Mouse (Mus musculus) adrenal gland, postnatal 14 days (tissue): Measurements from ENCODE around the gene Elf2. TPM values are rescaled to one million over a fixed set of nuclear protein-coding genes. Genes with fewer than 3 reads are reported as not detected.
"Not testable (repeated sequence)": the region's sequence is repeated elsewhere in the genome, so short reads cannot be mapped to it uniquely, and the experiment has no call there.

Experiments
- DNase-seq: peaks from one replicate; pipeline ENCODE4 v3.0.0; 2021; ENCODE audit warnings: mixed read lengths
- total RNA-seq: library from RNA; stranded (reverse); gene quantifications from 2 replicates; pipeline ENCODE4 v1.2.3, GENCODE M21; 2021

Elf2 gene
- total RNA-seq, 1 experiment from 2014 or later: 88.4 TPM

- DNase-seq: no peak
Measured at GRCm38 (mm10) chr3:51359558-51360307, 19.3 kb upstream of the Elf2 start.

- peak; percentile 84 for DNase-seq
Measured at GRCm38 (mm10) chr3:51358660-51359557, 18.4 kb upstream of the Elf2 start.

- DNase-seq: peak; percentile 74
Measured at GRCm38 (mm10) chr3:51358181-51358580, 17.7 kb upstream of the Elf2 start.

GRCm38 (mm10) chr3:51357624-51358023 lies 17.2 kb upstream of the Elf2 start:
- no peak for DNase-seq

DNA sequence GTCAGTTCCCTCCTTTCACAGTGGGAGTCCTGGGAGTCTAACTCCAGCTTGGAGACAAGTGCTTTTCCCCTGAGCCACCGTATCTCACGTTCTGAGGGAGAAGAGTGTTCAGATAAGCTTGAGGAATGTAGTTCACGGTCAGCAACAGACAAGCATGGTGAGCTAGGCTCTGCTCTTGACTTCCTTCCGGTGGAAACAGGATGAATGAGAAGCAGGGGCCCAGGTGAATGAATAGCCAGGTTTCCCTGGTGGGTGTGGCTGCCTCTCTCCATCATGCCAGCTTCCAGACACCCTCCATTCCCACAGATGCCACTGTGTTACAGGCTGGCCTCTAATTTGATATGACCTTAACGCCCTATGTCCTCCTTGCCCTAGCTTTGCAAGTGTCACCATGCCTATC lies 16.6 kb upstream of the Elf2 start:
- no peak for DNase-seq

DNA sequence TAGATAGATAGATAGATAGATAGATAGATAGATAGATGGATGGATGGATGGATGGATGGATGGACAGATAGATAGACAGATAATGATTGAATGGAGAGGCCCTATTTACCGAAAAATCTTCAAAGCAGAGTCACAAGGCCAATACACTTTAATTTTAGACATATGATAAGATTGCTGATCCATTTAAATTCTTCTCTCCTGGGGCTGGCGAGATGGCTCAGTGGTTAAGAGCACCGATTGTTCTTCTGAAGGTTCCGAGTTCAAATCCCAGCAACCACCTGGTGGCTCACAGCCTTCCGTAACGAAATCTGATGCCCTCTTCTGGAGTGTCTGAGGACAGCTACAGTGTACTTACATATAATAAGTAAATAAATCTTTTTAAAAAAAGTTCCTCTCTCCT lies 14.5 kb upstream of the Elf2 start:
- DNase-seq: not testable (repeated sequence)

DNA sequence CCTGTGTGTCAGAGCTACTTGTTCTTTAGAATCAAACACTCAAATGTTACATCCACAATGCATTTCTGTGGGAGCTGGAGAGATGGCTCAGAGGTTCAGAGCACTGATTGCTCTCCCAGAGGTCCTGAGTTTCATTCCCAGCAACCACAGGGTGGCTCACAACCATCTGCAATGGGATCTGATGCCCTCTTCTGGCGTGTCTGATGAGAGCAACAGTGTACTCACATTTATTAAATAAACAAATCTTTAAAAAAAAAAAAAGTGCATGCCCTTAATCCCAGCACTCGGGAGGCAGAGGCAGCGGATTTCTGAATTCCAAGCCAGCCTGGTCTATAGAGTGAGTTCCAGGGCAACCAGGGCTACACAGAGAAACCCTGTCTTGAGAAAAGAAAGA lies 13.6 kb upstream of the Elf2 start:
- no peak for DNase-seq

GRCm38 (mm10) chr3:51353325-51354033 lies 13.0 kb upstream of the Elf2 start:
- DNase-seq: peak; percentile 81

DNA sequence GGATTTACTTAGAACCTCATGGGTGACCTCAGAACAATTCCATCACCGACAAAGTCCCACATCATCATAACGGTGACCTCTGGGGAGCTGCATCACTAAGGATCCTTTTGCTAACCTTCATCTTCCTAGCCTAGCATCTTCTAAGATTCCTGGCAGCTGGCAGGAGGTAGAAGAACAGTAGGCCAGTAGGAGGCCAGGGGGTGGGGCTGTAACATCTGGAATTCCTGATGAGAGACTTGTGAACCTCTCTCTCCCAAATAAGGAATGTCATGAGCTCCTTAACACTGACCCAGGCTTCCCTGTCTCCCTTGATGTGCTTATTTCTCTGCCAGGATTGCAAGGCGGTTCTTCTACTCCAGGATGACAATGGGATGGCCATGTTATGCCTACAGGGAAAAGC lies 10.3 kb upstream of the Elf2 start:
- no peak for DNase-seq

DNA sequence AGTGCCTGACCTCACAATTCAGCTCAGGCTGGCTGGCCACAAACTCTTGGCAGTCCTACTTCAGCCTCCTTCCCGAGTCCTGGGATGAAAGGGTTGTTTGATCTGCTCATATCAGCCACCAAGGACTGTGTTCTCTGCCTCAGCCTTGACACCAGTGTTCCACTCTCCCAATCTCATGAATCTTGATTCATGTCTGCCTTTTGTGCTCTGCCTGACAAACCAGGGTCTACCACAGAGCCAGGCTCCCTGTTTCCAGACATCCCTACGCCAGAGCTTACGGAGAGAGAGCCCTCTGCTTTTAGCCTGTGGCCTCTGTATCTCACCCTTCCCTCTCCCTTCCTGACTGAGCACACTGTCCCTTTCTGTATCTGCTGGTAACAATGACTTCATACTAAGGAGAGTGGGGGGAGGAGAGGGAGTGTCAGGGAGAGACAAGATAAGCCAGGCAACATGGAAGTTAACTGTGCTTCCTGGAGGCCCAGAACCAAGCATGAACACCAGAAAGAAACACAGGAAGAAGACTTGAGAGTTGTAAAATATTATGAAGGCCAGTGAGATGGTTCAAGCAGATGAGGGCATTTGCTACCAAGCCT lies 8.3 kb upstream of the Elf2 start:
- DNase-seq: peak; percentile 76

- not testable (repeated sequence) for DNase-seq
Measured at GRCm38 (mm10) chr3:51345017-51345416, 4.6 kb upstream of the Elf2 start.

- DNase-seq: not testable (repeated sequence)
Measured at GRCm38 (mm10) chr3:51344182-51344581, 3.7 kb upstream of the Elf2 start.

DNA sequence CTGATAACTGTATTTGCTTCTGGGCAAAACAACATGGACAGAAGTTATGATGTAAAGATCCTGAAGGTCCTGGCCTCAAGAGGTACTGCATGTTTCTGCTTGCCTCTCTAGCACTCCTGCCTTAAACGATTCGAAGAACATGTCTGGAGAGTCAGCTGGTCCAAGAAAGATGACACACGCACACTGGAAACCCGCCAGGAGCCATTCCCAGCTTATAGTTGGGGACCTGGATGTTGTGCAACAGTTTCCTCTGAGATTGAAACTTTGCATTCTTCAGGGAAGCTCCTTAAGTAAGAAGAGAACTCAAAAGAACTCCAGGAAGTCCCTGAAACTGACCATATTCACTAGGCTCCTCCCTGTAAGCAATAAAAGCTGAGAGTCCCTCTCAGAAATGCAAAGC lies 2.8 kb upstream of the Elf2 start:
- peak; percentile 49 for DNase-seq

DNA sequence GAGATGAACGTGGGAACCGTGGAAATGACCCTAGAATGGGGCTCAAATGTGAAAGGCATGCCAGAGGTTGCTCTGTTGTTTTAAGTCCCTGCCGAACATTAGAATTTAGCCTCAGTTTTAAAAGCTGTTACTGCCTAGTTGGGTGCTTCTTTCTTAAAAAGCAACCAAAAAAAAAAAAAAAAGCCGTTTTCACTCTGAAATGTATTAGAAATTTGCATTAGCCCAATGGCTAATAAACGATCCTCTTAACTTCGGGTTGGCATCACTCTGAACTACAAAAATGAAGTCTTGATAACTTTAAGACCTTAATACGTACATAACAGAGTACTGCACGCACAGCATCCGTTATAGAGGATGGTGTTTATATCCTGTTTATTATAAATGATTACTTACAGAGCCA lies 1.7 kb upstream of the Elf2 start:
- DNase-seq: no peak

DNA sequence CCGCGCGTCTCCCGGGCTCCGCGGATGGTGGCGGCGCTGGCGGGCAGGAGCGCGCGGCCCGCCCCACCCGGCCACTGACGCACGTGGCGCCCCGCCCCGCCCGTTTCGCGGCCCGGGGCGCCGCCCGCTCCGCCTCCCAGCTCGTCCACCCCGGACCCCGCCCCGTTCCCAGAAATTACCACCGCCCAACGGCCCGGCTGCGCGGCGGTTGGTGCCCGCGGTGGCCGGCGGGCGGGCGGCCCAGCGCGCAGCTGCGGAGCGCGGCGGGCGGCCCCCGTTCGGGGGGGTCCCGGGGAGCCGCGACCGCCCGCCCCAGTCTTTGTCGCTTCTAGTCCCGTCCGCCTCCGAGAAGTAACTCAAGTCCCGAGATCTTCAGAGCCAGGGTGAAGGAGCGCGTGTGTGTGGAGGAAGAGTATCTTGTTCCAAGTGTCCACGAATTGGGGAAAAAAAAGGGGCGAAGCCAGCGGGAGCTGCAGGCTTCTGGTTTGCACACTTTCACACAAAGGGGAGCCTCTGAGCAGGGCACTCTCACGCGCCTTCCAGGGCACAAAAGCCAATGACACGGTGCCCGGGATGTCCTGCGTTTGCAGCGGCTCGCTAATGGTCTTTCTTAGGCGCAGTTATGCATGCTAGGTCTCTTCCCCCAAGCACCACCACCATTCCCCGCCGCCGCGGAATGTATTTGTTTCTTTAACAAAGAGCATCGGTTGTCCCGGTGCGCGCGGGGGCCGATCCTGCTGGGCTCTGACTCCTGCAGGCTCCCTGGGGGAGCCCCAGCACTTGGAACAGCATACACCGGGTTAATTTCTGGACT lies 1.0 kb upstream of the Elf2 start:
- DNase-seq: peak; percentile 96

- DNase-seq: peak; percentile 78
Measured at GRCm38 (mm10) chr3:51339734-51340551, 520 bp downstream of the Elf2 start.

- no peak for DNase-seq
Measured at GRCm38 (mm10) chr3:51339378-51339733, 1.1 kb downstream of the Elf2 start.

DNA sequence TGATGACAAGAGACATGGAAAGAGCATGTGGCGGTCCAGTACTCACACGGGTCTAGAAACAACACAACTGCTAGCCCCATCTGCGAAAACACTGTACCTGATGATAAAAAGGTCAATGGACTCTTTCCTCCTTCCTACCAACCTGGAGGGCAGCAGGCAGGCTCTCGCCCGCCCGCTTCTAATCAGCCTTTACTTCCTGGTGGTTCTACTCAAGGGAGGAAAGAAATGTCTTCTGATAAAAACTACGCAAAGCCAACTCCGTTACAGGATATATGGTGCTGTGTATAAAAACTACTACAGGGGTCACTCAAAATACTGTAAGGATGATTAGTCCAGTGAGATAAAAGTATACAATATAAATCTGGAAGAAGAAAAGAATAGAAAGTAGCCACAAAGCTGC lies 5.1 kb downstream of the Elf2 start:
- DNase-seq: no peak

- no peak for DNase-seq
Measured at GRCm38 (mm10) chr3:51333950-51334349, 6.5 kb downstream of the Elf2 start.

DNA sequence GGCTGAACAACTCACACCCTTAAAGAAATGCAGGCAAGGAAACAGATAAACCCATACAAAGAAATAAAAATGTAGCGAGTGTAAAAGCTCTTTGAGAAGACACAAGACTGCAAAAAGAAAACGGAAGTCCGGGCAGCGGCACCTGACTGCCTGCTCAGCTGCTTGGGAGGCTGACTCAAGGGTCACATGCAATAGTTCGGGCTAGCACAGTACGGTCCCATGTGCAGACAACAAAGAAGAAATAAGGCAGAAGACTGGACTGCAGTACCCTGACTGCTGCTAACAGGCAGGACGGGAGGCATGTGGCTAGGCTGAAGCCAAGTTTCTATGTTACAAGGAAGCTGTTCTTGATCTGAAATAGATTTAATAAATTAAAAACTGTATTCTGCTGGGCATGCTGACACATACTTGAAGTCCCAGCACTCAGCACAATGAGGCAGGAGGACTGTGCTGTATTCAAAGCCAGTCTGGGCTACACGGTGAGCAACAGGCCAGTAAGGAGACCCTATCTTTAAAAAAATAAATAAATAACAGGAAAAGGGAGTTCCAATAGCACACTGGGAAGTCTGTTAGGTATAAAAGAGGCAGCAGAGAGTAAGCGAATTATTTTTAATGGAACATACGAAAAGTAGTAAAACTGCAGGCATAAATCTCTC lies 7.1 kb downstream of the Elf2 start:
- peak; percentile 60 for DNase-seq
